Mouse (Mus musculus): ENCODE measurements around the gene Crat.

DNA sequence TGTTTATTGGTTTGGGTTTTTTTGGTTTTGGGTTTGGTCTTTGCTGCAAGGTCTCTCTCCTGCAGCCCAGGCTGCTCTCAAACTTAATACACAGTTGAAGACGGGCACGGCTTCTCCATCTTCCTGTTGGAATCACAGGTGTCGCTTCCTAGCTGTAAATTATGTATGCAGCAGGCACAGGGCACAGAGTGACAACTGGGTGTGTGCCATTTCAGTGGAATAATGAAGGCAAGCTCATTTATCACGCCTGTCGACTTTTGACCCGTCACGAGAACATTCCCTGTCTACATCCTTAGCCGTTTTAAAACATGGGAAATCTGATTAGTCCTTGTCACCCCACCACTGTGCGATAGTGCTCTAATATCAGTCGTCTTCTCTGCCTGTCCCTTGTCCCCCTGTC is 55.0 kb downstream of the Crat start:
- TF ChIP-seq CTCF (IDR thresholded peaks at IDR 0.05; ENCODE audit: low read depth) (no peak), EP300 (optimal IDR thresholded peaks at IDR 0.05) (no peak)
